Mouse (Mus musculus): Measurements from ENCODE around the gene Eif1.
"Not testable (repeated sequence)": the region's sequence is repeated elsewhere in the genome, so short reads cannot be mapped to it uniquely, and the experiment has no call there.

Eif1 gene

DNA sequence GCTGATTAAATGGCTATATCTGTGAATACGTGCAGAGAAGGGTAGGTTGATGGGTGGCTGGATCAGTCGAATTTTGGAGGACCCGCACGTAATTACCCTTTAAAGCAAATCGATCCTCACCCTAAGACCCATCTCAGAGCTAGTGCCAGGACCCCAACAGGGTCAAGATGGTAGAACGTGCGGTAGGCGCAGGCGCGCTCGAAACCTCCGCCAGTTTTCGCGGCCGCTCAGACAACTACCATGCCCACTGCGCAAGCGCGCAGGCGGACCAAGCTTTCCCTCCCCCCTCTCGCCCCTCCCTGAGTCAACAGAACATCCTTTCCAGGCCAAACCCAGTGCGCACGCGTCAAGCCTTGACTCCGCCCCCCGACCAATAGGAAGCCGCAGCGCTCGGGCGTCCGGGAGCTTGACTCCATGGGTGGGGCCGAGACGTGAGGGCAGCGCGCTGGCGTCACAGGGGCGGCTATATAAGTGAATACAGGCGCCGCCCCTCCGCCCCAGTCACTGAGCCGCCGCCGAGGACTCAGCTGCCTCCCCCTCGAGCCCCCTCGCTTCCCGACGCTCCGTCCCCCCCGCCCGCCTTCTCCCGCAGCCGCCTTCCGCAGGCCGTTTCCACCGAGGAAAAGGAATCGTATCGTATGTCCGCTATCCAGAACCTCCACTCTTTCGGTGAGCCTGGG lies at the start of gene Eif1:
Eif1 (plus strand) TSS at position 394 of the 680 bp plus-strand sequence.
- DNase-seq, result peak; percentile 100

DNA sequence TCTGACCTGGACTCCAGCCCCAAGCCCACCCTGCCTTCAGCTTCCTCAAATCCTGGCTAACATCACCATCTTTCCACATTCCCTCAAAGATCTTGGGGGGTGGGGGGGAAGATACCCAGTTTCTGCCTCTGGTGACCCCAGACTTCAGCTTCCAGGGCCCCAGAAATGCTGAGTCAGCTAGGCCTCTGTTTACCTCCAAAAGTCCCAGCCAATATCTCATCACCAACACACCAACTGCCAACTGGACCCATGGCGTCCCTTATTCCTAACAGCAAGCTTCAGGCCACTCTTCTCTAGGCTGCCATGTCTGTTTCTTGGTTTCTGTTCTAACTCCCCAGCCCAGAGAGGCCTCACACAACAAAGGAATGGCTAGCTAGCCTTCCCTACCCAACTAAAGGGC lies 47.8 kb upstream of the Eif1 start:
- no peak for DNase-seq

DNA sequence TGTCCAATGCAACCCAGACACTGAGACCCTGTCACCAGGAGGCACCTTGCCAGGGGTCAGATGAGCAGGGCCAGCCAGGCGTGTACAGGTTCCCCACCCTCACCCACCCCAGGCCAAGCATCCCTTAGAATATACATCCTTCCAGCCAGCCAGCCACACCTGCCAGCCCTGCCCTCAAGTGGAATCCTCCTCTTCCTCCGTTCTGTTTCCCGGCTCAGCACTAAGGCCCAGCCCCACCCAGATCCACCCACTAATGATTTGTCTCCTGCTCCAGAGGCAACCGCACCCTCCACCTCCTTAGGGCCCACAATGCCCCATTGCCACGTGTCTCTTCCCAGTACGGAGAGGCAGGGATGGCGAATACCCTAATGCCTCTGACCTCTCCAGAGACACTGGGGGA lies 45.0 kb upstream of the Eif1 start:
- DNase-seq, result no peak

DNA sequence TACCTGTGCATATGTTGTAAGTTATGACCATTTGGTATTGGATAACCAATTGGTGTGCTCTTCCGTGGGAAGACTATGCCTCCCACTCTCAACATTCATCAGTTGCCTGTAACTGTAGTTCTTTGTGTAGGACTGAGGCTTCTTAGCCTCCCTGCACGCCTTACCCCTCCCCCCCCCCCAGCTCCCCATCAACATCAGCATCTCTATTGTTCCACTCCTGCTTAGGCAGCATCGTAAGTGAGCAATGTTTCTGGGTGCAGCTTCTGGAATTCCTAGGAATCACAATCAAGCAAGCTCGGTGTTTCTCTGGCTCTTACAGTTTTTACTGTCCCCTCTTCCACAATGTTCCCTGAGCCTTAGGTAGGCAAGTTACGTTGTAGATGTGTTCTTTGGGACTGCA lies 44.2 kb upstream of the Eif1 start:
- DNase-seq, result no peak

DNA sequence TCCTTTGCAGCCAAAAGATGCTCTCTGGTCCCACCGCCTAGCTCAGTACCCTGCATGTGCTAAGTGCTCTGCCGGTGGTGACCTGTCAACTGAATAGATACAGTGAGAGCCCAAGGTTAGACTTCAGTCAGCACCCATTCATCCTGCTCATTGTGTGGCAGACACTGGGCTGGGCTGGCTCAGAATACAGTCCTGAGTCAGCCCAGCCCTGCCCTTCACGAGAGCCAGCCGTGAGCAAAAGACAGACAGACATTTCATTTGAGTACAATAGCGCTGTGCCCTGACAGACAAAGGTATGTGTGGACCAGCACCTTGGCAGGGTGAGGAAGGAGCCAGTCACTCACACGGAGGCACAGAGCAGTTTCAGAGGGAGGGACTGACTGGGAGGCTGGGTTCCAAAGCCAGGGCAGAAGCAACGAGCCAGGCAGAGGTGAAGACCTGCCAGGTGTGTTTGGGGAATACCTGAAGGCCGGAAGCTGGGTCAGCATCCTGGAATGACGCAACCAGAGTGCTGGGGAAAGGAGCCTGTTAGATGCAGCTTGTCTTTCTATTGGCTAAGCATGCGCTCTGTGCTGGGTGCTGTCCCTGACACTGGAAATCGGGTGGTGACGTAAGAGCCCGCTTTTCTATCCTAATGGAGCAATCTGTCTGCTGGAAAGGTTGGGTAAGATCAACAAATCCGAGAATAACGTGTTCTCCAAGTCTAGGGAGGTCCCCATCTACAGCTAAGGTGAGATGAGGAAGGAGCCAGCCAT lies 41.8 kb upstream of the Eif1 start:
- no peak for DNase-seq

DNA sequence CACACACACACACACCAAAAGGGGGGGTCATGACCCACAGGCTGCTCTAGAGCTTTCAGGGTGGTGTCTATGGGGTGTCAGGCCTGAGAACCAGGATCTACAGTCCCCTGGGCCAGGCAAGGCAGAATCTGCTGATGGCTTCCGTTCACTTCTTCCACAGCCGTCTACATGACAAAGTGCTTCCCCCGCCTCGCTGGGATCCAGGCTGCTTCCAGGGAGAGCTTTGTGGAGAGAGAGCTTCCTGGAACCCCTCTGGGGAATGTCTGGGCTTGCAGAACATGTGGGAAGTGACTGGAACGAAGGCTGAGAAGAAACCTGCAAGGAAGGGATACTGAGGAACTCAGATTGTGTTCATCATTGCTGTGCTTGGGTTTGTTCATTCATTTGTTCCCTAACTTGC lies 40.9 kb upstream of the Eif1 start:
- DNase-seq, result no peak

DNA sequence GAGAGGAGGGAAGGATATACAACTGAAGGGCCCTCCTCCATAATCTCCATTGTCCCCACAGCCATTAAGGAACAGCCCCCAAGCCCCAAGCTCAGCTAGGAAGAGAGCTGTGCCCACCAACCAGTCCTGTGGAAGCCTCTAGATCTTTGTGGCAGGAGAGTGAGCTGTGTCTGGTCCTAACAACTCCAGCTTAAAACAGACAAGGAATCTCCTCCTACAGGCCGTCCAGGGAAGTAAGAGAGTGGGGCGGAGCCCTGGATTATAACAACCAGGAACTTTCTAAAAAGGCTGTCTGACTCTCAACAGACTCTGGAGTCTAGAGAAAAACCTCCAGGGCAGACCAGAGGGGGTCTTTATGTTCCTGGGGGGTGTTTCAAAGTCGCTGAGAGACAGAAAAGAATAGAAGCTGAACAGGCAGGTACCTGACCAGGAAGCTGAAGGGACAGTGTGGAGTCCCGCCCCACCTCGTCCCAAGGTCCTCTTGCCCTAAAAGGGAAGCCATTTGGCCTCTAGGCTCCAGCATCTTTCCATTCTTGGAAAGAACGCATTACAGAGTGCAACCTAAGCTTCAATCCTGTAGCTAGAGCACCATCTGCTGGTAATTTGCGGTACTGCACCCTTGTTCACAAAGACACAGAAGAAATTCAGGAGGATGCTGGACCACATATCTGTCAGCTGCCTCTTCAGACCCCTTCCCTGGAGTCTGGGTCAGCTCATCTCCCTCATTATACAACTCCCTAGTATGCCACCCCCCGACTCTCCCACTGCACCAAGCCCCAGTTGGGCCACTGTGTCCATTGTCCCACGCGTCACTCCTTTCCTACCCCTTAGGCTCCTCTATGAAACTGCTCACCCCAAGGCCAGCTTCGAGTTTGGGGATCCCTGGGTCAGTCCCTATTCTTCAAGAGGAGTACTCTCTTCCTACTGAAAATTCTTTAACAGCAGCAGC lies 37.8 kb upstream of the Eif1 start:
- DNase-seq, result peak; percentile 43 to 88

DNA sequence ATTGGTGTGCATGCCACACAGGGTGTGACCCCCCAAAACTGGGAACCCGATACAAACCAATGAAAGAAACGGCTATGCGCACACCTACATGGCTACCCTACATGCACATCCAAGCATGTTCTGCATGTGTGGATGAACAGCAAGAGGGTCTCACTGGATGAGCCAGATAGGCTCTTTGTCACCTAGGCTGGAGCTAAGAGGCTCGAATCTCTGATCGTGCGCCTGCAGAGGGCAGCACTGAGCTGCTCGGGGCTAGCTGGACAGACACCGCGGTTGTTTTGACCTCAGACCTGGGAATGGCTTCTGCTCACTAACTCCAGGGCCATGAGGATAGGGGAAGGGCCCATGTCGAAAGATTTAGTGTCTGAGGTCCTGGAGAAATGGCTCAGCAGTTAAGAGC lies 37.1 kb upstream of the Eif1 start:
- peak; percentile 45 to 78 for DNase-seq

DNA sequence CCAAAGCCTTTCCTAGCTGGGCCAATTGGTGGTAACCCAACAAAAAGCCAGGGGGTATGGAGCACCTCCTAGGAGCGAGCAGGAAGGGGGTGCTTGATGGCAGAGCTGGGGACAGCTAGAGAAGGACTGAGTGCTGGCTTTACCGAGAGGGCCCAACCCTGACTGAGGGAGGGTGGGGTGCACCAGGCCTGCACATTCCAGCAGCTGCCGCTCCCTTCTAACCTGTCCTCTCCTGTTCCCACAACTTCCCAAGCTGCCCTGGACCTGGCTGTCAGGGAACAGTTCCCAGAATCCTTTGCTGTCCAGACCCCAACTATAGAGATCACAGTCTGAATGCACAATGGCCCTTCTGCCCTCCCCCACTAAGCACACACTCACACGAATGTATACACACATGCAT lies 34.7 kb upstream of the Eif1 start:
- no peak for DNase-seq

DNA sequence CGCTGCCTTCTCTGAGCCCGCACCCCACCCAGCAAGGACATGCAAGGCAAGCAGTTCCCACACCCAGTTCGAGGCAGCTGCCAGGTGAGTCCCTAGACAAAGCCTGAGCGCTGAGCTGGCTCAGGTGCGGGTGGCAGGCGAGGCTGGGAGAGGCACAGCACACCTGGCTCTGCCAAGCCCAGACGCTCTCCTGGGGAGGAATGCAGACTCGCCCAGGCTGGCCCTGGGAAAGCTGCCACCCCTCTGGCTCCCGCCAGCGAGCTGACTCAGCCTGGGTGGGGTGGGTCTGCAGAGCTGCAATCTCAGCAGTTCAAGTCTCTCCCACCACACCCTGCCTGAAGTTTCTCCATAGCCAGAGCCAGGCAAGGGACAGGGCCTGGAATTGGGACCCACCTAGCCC lies 32.7 kb upstream of the Eif1 start:
- DNase-seq, result no peak

DNA sequence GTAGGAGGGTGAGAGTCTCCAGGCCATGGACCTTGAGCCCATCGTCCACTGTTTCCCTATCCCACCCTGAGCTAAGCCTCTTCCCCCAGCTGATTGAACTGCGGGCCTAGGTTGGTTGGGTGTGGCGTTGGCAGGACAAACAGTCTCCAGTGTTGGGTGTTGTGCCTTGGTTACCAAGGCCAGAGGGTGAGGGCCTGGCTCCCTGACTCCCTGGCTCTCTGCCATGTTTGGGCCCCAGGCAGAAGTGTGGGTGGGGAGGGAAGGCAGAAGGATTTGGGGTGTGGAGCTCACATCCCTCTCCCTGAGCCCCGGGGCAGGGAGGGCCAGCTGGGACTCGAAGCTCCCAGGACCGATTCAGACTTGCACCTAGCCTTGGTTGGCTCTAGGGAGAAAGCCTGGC lies 30.7 kb upstream of the Eif1 start:
- DNase-seq, result no peak

DNA sequence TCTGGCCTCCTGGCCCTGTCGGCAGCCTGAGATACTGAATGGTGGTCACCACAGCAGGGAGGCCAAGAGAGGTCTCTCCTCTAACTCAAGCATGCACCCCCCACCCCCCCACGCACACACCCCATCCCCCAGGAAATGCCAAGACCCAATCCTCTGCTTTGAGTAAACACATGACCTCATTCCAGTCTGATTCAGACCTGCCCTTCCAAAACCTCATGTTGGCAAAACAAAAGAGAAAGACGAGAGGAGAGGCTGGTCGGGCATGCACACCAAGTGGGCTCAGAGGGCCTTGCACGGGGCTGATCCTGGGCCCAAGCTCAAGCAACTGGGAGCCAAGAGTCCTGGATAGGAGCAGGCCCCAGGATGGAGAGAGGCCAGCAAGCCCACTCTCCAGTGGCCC lies 29.4 kb upstream of the Eif1 start:
- DNase-seq, result no peak

DNA sequence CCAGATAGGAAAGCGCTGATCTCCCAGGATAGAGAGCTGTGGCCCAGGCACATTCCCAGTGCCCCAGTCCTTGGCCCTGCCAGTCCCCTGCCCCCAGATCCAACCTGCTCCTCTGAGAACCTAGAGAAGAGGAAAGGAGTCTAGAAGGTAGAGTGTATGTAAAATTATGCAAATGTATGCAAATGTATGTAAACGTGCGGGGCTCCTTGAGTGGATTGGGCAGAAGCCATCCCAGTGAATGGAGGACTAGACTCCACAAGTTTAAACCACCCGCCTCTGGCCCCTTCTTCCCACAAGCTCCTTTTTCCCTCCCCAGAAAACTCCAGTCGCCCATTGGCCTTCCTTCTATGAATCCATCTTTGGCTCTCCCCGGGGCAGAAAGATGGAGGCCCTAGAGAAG lies 26.8 kb upstream of the Eif1 start:
- DNase-seq, result no peak

DNA sequence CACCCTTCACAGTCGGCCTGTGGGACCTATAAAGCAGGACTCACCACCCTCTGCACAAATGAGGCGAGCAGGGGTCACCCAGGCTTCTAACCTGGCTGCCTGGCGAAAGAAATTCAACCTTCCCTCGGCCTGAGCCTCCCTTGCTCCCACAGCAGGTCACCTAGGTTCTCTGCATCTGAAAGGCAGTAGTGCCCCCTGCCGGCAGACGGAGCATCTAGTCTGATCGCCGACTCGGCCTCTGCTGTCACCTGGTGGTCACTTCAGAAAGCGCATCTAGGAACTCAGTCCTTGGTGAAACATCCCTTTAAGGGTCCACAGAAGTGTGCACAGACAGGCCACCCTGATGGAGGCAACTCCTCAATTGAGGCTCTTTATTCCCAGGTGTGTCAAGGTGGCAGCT lies 24.4 kb upstream of the Eif1 start:
- peak; percentile 45 to 78 for DNase-seq

DNA sequence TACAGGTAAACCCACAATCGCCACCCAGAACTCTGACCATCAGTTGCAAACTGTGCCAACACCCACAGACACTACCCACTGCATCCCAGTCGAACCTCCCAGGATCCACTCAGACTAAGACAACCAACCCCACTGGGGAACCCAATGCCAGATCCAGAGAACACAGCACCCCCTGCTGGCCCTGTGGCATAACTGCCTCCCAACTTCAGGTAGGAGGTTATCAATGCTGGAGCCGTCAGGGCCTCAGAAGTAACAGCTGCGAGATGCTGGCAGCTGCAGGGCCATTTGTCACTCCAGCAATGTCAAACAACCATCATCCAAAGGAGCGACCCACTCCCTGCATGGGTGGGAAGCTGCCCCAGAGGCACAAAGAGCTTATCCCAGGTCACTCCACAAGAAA lies 21.9 kb upstream of the Eif1 start:
- no peak for DNase-seq

DNA sequence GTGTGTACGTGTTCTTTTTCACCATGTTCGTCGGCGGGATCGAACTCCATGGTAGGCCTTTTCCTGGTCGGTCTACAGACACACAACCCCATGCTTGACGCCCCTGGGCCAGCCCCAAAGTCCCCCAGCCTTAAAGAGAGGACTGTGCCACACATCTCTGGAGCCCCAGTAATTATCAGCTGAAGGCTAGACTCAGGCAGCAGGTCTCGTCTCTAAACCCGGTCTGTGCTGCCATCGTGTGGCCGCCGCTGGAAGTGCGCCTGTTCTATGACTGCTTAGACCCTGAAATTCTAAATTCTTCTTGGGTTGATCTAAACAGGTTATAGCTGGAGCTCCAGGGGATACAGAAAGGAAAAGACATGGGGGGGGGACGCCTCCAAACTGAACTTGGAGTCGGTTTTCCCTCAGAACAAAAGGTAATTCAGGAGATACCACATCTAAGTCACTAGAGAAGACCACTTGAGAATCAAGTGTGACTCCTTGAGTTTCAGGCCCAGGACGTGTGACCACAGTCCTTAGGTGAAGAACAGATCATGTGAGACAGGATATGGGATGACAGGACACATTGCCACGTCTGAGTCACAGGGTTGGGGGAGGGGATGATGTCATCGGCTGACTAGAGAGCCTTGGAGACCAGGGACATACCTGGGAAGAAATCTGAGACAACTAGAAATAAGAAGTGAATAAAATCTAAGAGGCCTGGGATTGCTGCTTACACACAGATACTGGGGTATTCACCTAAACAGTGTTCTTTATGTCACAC lies 21.2 kb upstream of the Eif1 start:
- peak; percentile 58 to 87 for DNase-seq

DNA sequence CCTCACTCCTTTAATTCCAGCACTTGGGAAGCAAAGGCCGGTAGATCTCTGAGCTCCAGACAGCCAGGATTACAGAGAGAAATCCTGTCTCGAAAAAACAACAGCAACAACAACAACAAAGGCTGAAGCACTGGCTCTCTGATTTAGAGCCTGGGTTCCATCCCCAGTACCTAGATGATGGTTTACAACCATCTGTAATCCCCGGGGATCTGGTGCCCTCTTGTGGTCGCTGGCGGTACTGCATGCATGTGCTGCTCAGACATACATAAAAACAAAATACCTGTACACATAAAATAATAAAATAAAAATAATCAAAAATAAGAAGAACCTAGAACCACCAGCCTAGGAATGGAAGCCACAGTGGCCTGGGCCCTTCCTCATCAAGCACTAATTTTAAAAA lies 19.4 kb upstream of the Eif1 start:
- peak in 1 of 2 experiments; percentile 63 for DNase-seq

DNA sequence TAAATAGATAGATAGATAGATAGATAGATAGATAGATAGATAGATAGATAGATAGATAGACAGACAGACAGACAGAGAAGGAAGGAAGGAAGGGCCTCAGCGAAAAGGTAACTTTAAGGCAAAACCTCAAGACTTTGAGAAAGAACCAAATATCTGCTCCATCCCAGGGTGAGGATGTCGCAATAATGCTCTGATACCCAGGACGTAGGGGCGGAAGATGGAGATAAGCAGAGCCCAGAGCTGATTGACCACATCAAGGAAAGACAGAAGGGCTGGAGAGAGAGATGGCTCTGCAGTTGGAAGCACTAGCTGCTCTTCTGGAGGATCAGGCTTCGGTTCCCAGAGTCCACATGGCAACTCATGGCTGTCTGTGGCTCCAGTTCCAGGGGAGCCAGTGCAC lies 18.4 kb upstream of the Eif1 start:
- no peak for DNase-seq

DNA sequence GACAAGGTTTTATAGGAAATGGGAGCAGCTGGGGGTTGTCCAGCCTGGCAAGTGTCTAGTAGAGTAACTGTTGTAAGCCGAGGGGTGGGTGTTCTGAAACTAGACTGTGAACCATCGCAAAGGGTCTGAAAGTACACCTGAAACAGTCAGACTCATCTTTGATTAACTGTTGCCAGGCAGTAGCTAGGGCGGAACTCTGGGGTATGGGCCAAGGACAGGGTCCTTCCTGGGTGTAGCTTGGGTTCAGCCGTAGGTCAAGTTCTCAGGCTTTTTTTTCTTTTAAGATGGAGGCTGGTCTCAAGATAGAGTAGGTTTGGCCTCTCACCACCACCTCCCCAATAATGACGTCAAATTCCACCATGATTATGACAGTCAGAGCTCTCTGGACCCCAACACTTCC lies 11.8 kb upstream of the Eif1 start:
- DNase-seq, result no peak

DNA sequence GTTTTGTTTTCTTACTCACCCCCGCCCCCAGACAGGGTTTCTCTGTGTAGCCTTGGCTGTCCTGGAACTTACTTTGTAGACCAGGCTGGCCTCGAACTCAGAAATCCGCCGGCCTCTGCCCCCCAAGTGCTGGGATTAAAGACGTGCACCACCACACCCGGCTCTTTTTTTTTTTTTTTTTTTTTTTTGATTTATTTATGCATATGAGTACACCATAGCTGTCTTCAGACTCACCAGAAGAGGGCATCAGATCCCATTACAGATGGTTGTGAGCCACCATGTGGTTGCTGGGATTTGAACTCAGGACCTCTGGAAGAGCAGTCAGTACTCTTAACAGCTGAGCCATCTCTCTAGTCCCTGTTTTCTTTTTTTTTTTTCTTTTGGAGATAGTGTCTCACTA lies 11.0 kb upstream of the Eif1 start:
- not testable (repeated sequence) for DNase-seq

DNA sequence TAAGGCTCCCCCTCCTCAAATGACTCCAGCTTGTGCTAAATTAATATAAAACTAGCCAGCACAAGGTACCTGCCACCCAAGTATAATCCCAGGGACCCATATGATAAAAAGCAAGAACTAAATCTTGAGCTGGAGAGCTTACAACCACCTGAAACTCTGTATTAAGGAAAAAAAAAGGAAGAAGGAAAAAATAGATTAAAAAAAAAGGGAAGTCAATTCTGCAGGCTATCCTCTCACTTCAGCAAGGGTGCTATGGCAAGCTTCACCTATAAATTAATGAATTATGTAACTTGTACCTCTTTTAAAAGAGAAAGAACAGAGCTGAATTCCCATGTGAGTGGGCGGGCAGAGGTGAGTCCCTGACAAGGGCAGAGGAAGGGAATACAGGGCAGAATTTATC lies 8.0 kb upstream of the Eif1 start:
- DNase-seq, result no peak

DNA sequence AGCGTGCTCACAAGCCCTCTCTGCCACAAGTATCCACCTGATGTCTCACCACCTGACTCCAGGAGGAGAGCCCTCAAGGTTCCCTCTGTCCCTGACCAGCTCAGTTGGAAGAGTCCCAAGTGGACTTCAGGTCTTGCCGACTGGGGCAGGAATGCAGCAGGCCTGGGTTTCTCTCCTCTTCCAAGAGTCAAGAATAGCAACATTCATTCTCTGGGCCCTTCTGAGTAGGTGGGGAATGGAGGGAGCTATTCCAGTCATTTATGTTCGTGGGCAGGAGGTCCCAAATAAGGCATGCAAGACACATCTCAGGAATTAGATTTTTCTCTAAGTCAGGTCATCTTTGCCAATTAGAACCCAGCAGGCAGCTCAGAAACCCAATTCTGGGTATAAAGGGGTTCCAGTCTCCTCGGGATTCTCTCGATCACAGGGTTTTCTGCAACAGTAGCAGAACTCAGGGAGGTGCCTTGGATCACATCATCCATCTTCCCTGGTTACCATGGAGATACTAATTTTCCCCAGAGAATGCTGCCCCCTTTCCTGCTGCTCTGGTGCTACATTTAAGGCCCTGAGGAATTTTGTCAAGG lies 7.5 kb upstream of the Eif1 start:
- peak; percentile 72 to 89 for DNase-seq
